13 mouse cellular contexts compared by ENCODE assay signal in genomic region chr5:108675251-108675816, GRCm38 (mm10). TPM values are rescaled to one million over a fixed set of nuclear protein-coding genes. Genes with fewer than 3 reads are reported as not detected.
DNase-seq lines count a peak whose midpoint lies in the region; ATAC-seq and TF ChIP-seq lines count a peak whose summit lies in the region.
"Had no signal": no experiment of that assay in that cellular context is flagged by ENCODE, and none has a peak within 500 bp of the region (broad histone marks: within the 10 kb centered on the region; RNA-seq: fewer than 3 reads in every experiment).

Gene Slc26a1 (minus strand): TSS chr5:108675569.

- 60% methylated on average over 9 of the region's 9 CpGs for WGBS in intestine, embryonic 15.5 days
- WGBS in neural tube, embryonic 15.5 days, result 83% methylated on average over 9 of the region's 9 CpGs

- H3K27me3 ChIP-seq in intestine, embryonic 15.5 days (replicated peaks), result no peaks in the 10 kb centered on the region
- H3K27me3 ChIP-seq in neural tube, embryonic 15.5 days (replicated peaks), result no peaks in the 10 kb centered on the region
- H3K27me3 ChIP-seq: forebrain, embryonic 13.5 days; limb, embryonic 13.5 days; megakaryocyte, embryonic 14.5 days had no signal

- peaks cover 18% of the 10 kb centered on the region; the same call in 1 of the 2 replicates for H3K4me1 ChIP-seq in intestine, embryonic 15.5 days (replicated peaks)
- peaks cover 19% of the 10 kb centered on the region for H3K4me1 ChIP-seq in neural tube, embryonic 15.5 days

- ATAC-seq in intestine, embryonic 15.5 days, result peak; percentile 72
- no peak for ATAC-seq in neural tube, embryonic 15.5 days (ENCODE audit: low FRiP score)
- ATAC-seq: forebrain, embryonic 13.5 days had no signal

- H3K4me3 ChIP-seq in layer of hippocampus, adult 2 months, result no peak within 1 kb of the TSS
- H3K4me3 ChIP-seq in intestine, embryonic 15.5 days (replicated peaks), result no peak within 1 kb of the TSS
- no peak within 1 kb of the TSS for H3K4me3 ChIP-seq in neural tube, embryonic 15.5 days (replicated peaks)
- H3K4me3 ChIP-seq: forebrain, embryonic 13.5 days; limb, embryonic 13.5 days; megakaryocyte, embryonic 14.5 days had no signal

- H3K9me3 ChIP-seq in intestine, embryonic 15.5 days, result no peaks in the 10 kb centered on the region
- H3K9me3 ChIP-seq in neural tube, embryonic 15.5 days (replicated peaks), result no peaks in the 10 kb centered on the region
- H3K9me3 ChIP-seq: forebrain, embryonic 13.5 days; limb, embryonic 13.5 days; megakaryocyte, embryonic 14.5 days had no signal

- H3K4me2 ChIP-seq in intestine, embryonic 15.5 days (replicated peaks), result peak within 1 kb of the TSS; percentile 6; the same call in 1 of the 2 replicates
- no peak within 1 kb of the TSS for H3K4me2 ChIP-seq in neural tube, embryonic 15.5 days

- TF ChIP-seq CTCF in layer of hippocampus, adult 2 months (conservative IDR thresholded peaks at IDR 0.05), result no peak

- no peak for DNase-seq in layer of hippocampus, adult 2 months (ENCODE audit: low spot score in 2 of 2)
- DNase-seq in layer of hippocampus, adult 18-20 months (ENCODE audit: low spot score in 2 of 2), result no peak
- peak; percentile 72 to 88 for DNase-seq in kidney, postnatal 36 days
- peak; percentile 79 for DNase-seq in yolk sac, embryonic 10.5 days (ENCODE audit: low spot score)
- no peak for DNase-seq in urinary bladder, postnatal 4 days (ENCODE audit: low spot score in 2 of 2)
- no peak for DNase-seq in B cell, adult 2 months
- DNase-seq: heart, postnatal 36 days; thymus, postnatal 25 days had no signal

- H3K9ac ChIP-seq in intestine, embryonic 15.5 days, result no peak within 1 kb of the TSS
- H3K9ac ChIP-seq in neural tube, embryonic 15.5 days (replicated peaks), result no peak within 1 kb of the TSS
- H3K9ac ChIP-seq: limb, embryonic 13.5 days had no signal

- H3K27ac ChIP-seq in layer of hippocampus, adult 2 months, result peak within 1 kb of the TSS; percentile 93; the same call in 1 of the 2 replicates
- peak within 1 kb of the TSS; percentile 52 for H3K27ac ChIP-seq in intestine, embryonic 15.5 days
- H3K27ac ChIP-seq in neural tube, embryonic 15.5 days (replicated peaks), result no peak within 1 kb of the TSS

- peaks cover 4% of the 10 kb centered on the region; the same call in 1 of the 2 replicates for H3K36me3 ChIP-seq in intestine, embryonic 15.5 days
- peaks cover 21% of the 10 kb centered on the region; the same call in 1 of the 2 replicates for H3K36me3 ChIP-seq in neural tube, embryonic 15.5 days

RNA-seq across cellular contexts. Expression of gene Slc26a1, which starts in this region (rescaled TPM):
- 1 to 10 TPM; 1.2 TPM for total RNA-seq in layer of hippocampus, adult 2 months (2021)
- 1 to 10 TPM in 1 of 2 experiments, under 1 TPM in 1; 0.96 to 1.4 TPM for total RNA-seq in layer of hippocampus, adult 18-20 months (2021)
- 3.6 and 4.9 TPM in 2 replicates for polyA plus RNA-seq in intestine, embryonic 15.5 days (2015; fragmentation: Nextera tagmentation; extraction: Ambion mirVana)
- polyA plus RNA-seq in neural tube, embryonic 15.5 days (2015; fragmentation: Nextera tagmentation; extraction: Ambion mirVana), result 2.6 TPM in 2 replicates
- total RNA-seq: heart, postnatal 36 days had no signal

Comparison
In these comparisons a context has a peak if more than half of its experiments do, and no peak if none do; other contexts are left out.
1. DNase-seq: peak in kidney, postnatal 36 days (2 of 2) and yolk sac, embryonic 10.5 days (single experiment); none in layer of hippocampus, adult 2 months (0 of 2), layer of hippocampus, adult 18-20 months (0 of 2), urinary bladder, postnatal 4 days (0 of 2) and B cell, adult 2 months (0 of 2).